Mouse (Mus musculus) common myeloid progenitor, adult 5-6 weeks (primary cell): ENCODE measurements around the gene Tnrc6c. TPM values are rescaled to one million over a fixed set of nuclear protein-coding genes. Genes with fewer than 3 reads are reported as not detected.

ENCODE experiments used
- ATAC-seq: replicated peaks from 2 replicates; pipeline ENCODE4 v1.8.0; 2016; ENCODE audit warnings: low read depth, mild to moderate bottlenecking, moderate TSS enrichment, inconsistent platforms; ENCODE audit not compliant: poor library complexity, severe bottlenecking
- total RNA-seq: library from RNA; stranded (forward); fragments of 200-1000, 187-1606 nt; gene quantifications from 2 replicates; pipeline ENCODE4 v1.2.3, GENCODE M21; 2017

The Tnrc6c gene
- total RNA-seq, 1 experiment from 2014 or later = 22.4 TPM

GRCm38 (mm10) chr11:117630868-117631565 is 23.1 kb upstream of the Tnrc6c start:
- ATAC-seq = no peak

- no peak for ATAC-seq
Measured at GRCm38 (mm10) chr11:117633310-117633709, 20.8 kb upstream of the Tnrc6c start.

GRCm38 (mm10) chr11:117638386-117638785 is 15.7 kb upstream of the Tnrc6c start:
- no peak for ATAC-seq

- ATAC-seq = no peak
Measured at GRCm38 (mm10) chr11:117638809-117639208, 15.3 kb upstream of the Tnrc6c start.

- 0 out of 2 replicates have a peak, but pooled peaks have one; percentile 47 for ATAC-seq
Measured at GRCm38 (mm10) chr11:117639331-117639970, 14.6 kb upstream of the Tnrc6c start.

GRCm38 (mm10) chr11:117642181-117642580 is 11.9 kb upstream of the Tnrc6c start:
- no peak for ATAC-seq

GRCm38 (mm10) chr11:117643240-117643639 is 10.8 kb upstream of the Tnrc6c start:
- no peak for ATAC-seq

GRCm38 (mm10) chr11:117646786-117647185 is 7.3 kb upstream of the Tnrc6c start:
- no peak for ATAC-seq

- ATAC-seq = no peak
Measured at GRCm38 (mm10) chr11:117648005-117648404, 6.1 kb upstream of the Tnrc6c start.

GRCm38 (mm10) chr11:117650721-117651644 is 3.1 kb upstream of the Tnrc6c start:
- no peak for ATAC-seq

- no peak for ATAC-seq
Measured at GRCm38 (mm10) chr11:117652907-117653306, 1.2 kb upstream of the Tnrc6c start.

GRCm38 (mm10) chr11:117654380-117654924 is 363 bp downstream of the Tnrc6c start:
- ATAC-seq = peak; percentile 93

- no peak for ATAC-seq
Measured at GRCm38 (mm10) chr11:117654934-117655291, 824 bp downstream of the Tnrc6c start.

- ATAC-seq = 0 out of 2 replicates have a peak, but pooled peaks have one; percentile 4
Measured at GRCm38 (mm10) chr11:117655292-117656076, 1.4 kb downstream of the Tnrc6c start.

GRCm38 (mm10) chr11:117656077-117656401 is 1.9 kb downstream of the Tnrc6c start:
- no peak for ATAC-seq

GRCm38 (mm10) chr11:117658974-117659373 is 4.9 kb downstream of the Tnrc6c start:
- ATAC-seq = no peak

- 0 out of 2 replicates have a peak, but pooled peaks have one; percentile 47 for ATAC-seq
Measured at GRCm38 (mm10) chr11:117663036-117663809, 9.1 kb downstream of the Tnrc6c start.

GRCm38 (mm10) chr11:117663810-117664139 is 9.7 kb downstream of the Tnrc6c start:
- no peak for ATAC-seq

- no peak for ATAC-seq
Measured at GRCm38 (mm10) chr11:117665189-117665588, 11.1 kb downstream of the Tnrc6c start.
